Mouse (Mus musculus) mouse trophoblast stem cell (cell line): ENCODE results near the gene AI413582.

Experiments used
- in situ Hi-C, 2 experiments: fragments of 300-500 bp; cut with MseI, MboI; formaldehyde crosslinking; loops; 2 replicates in 1 of 2; 3 replicates in 1 of 2; pipeline ENCODE4 v1.15.1; 2025

Gene AI413582

DNA sequence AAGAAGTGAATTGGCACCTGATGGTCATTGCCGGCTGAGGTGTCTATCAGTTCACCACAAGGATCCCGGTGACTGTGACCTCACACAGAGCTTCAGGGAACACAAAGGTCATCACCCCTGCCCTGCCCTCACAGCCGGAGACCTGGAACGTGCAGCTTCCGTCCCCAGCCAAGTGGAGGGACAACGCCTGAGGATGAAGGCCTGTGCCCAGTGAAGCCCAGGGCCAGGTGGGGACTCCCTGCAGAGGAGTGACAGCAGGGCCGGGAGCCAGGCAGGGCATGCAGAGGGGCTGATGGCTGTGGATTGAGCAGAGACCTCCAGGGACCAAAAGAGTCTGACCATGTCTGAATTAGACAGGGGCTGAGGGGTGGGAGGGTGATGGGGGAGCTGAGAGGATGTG is 42.4 kb downstream of the AI413582 start:
- in situ Hi-C loops = no loop called here

DNA sequence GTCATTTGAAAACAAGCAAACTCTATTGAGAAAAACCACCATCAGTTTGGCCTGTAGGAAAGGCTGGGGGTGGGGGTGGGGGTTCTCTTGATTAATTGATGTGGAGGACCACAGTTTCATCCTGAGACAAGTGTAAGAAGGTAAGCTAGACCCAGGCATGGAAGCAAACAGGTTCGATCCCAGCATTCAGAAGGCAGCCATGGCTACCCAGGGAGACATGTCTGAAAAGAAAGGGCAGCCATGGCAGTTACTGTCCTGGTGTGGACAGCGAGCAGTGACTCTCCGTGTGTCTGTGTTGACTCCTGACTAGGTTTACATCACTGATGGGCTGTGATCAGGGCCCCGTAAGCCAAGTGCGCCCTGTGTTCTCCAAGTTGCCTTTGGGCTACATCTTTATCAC is 44.3 kb downstream of the AI413582 start, which contains the start of gene Grm4:
TSS of gene Grm4 (minus strand) at position 101 of the 400 bp plus-strand sequence.
- in situ Hi-C loops = no loop called here

DNA sequence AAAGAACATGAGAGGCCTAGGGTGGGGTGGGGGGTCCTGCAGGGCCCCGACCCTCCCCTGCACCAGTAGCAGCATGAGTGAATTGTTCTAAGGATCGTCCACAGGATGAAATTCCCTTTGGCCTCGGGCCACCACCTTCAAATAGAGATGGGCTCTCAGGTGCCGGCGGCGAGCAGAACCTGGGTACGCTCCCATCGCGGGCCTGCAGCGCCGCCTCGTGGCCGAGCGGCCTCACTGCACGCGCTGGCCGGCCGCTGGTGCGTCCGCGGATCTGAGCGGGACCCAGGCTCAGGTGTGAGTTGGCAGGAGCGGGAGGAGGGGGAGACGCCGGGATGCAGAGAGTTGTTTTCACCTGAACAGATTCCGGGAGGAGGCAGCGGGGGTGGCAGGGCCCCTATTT is 45.0 kb downstream of the AI413582 start:
- in situ Hi-C loops = no loop called here

DNA sequence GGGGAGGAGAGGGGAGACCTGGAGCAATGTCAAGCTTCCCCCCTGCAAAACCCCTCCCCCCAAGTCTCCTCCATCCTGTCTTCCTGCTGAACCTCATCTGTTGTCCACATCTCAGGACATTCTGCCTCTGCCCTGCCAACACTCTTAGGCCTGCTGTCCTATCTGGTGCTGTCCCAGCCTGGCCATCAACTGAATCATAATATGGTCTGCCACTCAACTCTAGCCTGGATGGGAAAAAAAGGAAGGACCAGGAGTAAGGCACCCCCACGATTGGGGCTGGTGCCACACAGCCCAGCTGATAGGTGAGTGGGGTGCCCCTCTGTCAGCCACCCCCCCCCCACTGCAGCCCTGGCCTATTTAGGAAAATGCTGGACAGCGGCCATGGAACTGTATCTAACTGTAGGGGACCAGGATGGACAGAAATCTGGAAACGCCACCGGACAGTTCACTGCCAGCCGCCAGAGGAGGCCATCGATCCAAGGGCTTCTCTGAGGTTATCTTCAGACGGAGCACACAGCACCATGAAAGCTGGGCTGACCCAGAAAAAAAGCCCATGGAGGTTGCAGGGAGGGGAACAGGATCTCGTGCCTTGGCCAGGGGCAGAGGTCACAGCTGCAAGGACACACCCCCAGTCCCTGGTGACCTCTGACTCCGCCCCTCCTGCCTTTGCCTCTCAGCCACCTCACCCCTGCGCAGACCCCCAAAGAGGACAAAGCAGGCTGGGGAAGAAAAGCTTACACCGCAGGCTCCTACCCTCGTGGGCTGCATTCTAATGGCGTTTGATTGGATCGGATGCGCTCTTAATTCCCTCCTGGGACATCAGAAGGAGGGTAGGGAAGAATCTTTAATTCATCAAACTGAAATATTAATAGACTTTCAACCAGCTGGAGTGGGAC is 46.6 kb downstream of the AI413582 start:
- in situ Hi-C loops = no loop called here

DNA sequence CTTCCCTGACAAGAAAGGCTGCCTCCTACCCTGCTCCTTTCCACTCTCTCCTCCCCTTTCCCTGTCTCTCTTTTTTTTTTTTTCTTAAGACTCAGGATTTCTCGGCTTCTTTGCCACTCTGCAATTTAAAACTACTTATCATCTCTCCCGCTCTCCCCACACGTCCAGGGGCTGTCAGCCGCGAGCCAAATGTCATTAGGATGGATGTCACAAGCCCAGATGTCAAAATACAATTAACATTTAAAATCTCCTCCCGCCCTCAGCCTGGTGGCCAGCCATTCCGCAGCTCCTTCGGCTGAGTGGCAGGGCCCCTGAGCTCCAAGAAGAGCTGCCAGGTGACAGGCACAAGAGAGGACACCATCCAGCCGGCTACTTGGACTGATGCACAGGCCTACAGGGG is 47.3 kb downstream of the AI413582 start:
- in situ Hi-C loops = no loop called here

DNA sequence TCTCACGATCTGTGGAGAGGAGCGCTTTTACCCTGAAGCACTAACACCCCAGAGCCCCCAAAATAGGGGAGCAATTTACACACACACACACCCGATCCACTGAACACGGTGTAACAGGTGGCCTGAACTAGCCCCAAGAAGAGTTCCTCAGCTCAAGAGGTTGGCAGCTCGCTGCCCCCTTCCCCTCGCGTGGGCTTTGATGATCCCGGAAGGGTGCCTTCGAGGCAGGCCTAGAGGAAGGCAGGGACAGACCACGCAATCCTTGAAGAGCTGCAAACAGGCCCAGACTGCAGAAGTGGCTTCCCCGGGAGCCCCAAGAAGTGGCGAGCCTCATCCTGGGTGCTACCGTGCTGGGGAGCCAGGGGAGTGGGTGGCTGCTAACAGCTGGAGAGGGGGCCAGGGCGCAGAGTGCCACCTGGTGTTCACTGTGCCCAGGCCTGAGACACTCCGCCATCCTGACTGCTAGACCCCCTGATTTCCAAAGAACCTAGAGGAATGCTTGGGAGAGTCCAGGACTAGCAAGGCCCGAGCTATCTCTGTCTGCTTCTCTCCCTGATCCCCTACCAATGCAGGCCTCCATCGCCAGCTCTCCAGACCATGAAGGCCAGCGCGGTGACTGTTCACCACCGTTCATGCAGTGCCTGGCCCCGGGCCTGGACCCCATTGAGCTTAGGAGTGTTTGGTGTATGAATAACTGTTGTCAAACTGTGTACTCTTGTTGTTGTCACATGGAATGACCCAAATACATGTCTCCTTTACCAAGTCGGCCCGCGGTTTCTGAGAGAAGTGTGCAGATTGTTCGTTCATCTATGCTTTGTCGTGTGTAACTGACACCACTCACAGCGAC is 51.4 kb downstream of the AI413582 start:
- in situ Hi-C loops = no loop called here
